Mouse (Mus musculus) activated CD4-positive, CD25-positive, alpha-beta regulatory T cell, adult 4 months (primary cell): ENCODE data around the gene Cdh13. TPM values are rescaled to one million over a fixed set of nuclear protein-coding genes. Genes with fewer than 3 reads are reported as not detected.

Source experiments
- ATAC-seq: one replicate; pipeline ENCODE4 v1.8.0; 2017
- polyA plus RNA-seq, 2 experiments: library from polyadenylated mRNA; unstranded; fragments of 100-300 nt; shearing (Covaris generic); gene quantifications; one replicate each; pipeline ENCODE4 v1.2.1; 2017

Gene Cdh13
- polyA plus RNA-seq, 2 experiments from 2014 or later, result 0.15 to 0.34 TPM

GRCm38 (mm10) chr8:118452445-118453103, 169.0 kb downstream of the Cdh13 start:
- no peak for ATAC-seq

DNA sequence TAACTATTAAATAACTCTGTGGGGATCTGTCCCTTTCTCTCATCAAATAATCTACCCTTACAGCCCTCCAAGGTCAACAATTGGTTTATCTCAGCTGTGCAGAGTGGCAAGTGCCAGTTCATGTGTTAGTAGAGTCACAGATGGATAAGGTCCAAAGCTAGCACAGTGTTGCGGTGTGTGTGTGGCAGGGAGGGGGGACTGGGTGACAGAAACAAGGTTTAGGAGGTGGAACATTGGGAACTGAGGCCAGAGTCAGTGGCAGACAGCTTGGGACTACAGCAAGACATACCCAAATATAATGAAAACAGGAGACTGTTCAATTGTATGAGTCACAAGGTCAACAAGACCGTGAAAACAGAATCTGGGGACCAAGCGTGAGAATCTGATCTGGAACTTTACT, 171.7 kb downstream of the Cdh13 start:
- ATAC-seq, result no peak

- ATAC-seq, result no peak
Measured at GRCm38 (mm10) chr8:118465330-118465948, 181.9 kb downstream of the Cdh13 start.

GRCm38 (mm10) chr8:118477587-118477986, 194.1 kb downstream of the Cdh13 start:
- ATAC-seq, result no peak

- ATAC-seq, result no peak
Measured at GRCm38 (mm10) chr8:118488735-118489134, 205.2 kb downstream of the Cdh13 start.

DNA sequence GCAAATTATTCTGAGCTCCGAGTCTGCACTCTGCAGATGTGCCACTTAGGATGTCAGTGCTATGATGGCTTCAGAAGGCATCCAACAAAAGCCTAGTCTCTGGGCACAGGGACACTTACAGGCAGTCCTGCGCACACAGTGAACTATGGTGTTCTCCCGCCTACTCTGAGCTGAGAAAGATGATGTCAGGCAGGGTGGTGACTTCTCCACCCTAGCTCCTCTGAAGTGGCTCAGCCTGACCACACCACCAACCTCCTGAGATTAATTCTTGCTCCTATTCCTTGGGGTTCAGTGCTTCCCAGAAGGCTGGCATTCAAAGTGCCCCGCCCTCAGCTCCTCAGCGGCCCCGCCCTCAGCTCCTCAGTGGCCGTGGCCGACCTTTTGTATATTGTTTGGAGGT, 219.0 kb downstream of the Cdh13 start:
- ATAC-seq, result no peak

GRCm38 (mm10) chr8:118509426-118509825, 225.9 kb downstream of the Cdh13 start:
- no peak for ATAC-seq

GRCm38 (mm10) chr8:118513259-118513658, 229.7 kb downstream of the Cdh13 start:
- ATAC-seq, result no peak

GRCm38 (mm10) chr8:118515616-118516015, 232.1 kb downstream of the Cdh13 start:
- no peak for ATAC-seq

DNA sequence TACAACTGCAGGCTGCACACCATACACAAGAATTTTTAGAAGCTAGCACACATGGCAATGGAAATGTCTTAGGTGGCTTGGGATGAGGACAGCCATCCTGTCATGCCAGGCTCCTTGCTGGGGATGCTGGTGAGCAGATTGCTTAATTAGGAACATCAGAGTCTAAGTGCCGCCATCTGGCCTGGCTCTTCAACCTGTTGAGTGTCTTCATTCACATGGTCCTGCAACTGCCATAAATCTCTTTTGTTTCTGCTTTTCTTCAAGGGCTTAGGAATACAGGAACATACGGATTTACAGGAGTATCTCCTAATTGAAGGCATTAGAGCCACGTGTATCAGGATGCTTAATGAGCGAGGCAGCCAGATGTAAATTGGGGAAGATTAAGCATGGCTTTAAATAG, 233.5 kb downstream of the Cdh13 start:
- ATAC-seq, result no peak

DNA sequence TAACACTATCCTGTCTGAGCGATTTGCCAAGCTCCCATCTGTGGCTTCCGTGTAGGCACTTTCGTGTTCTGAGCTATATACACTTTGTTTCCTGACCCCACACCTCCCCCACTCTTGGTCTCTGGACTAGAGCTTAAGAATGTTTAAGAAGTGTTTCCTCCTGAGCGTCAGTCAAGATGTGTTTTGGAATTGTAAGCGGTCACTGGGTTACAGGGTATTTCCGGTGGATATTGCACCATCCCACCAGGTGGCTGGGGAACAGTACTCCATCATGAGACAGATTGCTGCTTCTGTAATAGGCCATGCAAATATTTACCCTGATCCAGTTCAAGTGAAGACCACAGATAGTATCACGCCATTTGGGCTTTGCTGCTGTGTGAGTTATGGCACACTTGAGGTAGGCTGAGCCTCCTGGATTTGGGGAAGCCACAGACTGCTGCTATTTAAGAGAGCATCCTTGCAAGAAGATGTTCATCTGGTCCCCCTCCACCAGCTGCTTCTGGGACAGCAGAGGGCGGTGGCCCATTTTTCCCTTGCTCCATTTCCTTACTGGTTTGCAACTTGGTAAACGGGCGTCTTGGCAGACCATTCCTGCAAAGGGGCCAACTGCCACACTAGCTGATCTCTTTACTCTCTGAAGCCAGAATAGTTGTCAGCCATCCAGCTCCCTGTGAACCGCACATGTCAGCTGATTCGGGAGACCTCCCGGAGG, 234.7 kb downstream of the Cdh13 start:
- no peak for ATAC-seq

DNA sequence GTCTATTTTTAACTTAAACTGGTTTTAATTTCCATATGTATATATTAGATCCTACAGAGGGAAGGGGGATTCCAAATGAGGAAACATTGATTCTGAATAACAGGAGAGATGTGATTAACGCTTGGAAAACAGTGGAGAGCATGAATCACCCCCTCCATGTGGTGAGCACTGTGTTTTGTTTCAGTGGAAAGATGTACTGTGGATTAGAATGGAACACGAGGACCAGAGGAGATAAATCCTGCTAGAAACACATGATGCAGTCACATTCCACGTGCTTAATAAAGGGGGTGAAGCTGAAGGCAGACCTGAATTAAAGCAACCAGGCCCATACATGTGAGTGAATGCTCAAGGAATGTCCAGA, 235.2 kb downstream of the Cdh13 start:
- ATAC-seq, result no peak

GRCm38 (mm10) chr8:118523922-118524321, 240.4 kb downstream of the Cdh13 start:
- no peak for ATAC-seq

DNA sequence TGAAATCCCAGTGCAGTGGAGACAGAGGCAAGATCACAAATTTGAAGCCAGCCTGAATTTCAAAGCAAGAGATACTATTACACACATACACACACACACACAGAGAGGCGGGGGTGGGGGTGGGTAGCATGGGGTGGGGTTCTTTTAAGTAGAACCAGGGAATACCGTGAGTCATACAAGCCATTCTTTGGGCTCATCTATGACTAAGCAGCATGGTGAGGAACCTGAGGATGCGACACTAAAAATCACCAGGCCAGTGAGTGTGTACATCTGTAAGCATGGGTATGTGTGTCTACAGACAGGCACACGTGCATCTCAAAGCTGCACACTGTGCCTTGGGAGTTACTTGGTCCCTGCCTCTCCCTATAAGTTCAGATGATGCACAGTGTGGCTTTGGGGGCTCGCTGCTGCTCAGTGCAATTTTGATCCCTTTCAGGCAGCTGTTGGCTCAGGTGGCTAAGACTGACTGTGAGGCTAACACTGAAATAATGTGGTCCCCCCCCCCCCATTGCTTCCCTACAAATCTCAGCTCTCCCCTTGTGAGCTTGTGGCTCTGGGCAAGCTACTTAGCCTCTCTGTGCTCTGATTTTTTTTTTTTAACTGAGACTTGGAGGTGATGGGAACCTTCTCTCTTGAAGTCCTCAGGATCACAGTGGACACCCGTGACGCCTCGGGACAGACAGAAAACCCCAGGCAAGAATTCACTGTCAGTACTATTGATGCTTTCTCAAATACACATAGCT, 255.5 kb downstream of the Cdh13 start:
- ATAC-seq, result no peak

GRCm38 (mm10) chr8:118539559-118539819, 256.0 kb downstream of the Cdh13 start:
- no peak for ATAC-seq

DNA sequence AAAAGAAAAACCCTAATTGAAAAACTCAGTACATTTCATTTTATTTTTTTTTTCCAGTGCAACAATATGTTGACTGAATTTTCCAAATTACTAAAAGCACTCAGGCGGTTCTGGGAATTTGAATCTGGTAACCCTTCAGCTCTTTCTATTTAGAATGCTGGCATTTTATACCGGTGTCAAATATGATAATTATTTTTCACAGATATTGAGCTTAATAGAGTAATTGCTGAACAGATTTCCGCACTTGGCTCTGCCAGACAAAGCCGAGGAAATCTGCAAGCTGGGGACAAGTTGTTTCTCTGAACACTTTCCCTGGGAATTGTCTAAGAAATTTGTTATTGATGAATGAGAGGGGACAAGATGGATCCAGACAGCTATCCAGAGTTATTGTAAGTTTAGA, 256.4 kb downstream of the Cdh13 start:
- ATAC-seq, result no peak

GRCm38 (mm10) chr8:118552397-118552796, 268.9 kb downstream of the Cdh13 start:
- ATAC-seq, result no peak

- no peak for ATAC-seq
Measured at GRCm38 (mm10) chr8:118552842-118553241, 269.3 kb downstream of the Cdh13 start.

DNA sequence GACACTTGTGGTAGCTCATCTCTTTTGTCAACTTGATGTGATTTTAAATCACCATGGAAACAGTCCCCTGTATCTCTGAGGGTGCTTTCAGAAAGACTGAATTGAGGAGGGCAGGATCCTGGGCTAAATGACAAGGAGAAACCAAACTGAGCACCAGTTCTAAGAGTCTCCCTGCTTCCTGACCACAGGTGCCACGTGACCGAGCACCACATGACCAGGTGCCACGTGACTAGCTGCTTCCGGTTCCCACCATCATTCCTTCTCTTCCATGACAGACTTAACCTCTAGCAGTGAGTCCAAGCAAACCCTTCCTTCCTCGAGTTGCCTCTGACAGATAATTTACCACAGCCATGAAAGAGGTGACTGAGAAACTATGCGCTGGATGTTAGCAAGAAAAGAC, 280.5 kb downstream of the Cdh13 start:
- no peak for ATAC-seq

DNA sequence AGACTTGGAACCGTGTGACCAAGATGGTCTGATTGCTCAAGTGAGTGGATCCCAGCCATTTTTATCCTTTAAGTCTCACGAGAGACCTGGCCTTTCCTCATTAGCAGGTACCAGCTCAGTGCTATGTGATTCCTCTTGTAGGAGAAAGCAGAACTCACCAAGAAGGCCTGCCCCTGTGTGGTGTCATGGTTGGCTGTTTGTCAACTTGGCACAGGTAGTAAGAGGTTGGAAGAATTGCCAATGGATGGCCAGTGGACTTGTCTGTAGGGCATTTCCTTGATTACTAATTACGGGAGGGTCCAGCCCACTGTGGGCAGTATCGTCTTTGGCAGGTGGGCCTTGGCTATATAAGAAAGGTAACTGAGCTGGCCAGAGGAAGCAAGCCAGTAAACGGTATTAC, 281.7 kb downstream of the Cdh13 start:
- ATAC-seq, result no peak

- no peak for ATAC-seq
Measured at GRCm38 (mm10) chr8:118565887-118566747, 282.6 kb downstream of the Cdh13 start.

- ATAC-seq, result no peak
Measured at GRCm38 (mm10) chr8:118569366-118569765, 285.8 kb downstream of the Cdh13 start.

DNA sequence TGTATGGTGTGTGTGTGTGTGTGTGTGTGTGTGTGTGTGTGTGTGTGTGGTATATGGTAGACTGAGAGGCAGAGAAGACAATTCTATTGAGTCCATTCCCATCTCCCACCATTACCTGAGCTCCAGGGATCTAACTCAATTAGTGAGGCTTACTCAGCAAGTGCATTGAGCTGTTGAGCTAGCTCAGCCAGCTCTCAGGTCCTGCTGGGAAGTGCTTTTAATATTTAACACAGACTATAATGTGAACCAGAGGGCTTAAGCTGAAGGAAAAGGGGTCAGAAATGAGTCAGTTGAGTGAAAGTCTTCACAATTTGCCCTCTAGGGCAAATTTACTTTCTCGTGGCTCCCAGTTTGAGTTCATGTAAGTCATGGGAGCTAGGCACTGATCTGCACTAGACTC, 297.7 kb downstream of the Cdh13 start:
- ATAC-seq, result no peak
